Mouse (Mus musculus) hindbrain, embryonic 11.5 days (tissue): ENCODE results near the gene Dusp7. TPM values are rescaled to one million over a fixed set of nuclear protein-coding genes. Genes with fewer than 3 reads are reported as not detected.
A peak's percentile ranks its signal among the peaks of the same experiment; 100 is the strongest.

Experiments
- ATAC-seq: fragments of 200-750 bp; cut with Nextera tagmentation; 2 replicates; pipeline ENCODE4 v1.8.0; 2017; ENCODE audit warnings: mild to moderate bottlenecking, moderate TSS enrichment, moderate library complexity; ENCODE audit not compliant: low FRiP score
- DNase-seq: peaks from one replicate; pipeline ENCODE4 v3.0.0-alpha.2; 2015; ENCODE audit warnings: low spot score
- H3K27ac ChIP-seq: fragments of 300-500 bp; sonication (generic); 2 replicates; pipeline ENCODE4 v1.5.1; 2014; ENCODE audit warnings: mild to moderate bottlenecking, low read depth, low read length
- H3K27me3 ChIP-seq: fragments of 300-500 bp; sonication (generic); 2 replicates; pipeline ENCODE4 v1.6.1; 2014; ENCODE audit warnings: mild to moderate bottlenecking, low read length, moderate library complexity, mixed read lengths; ENCODE audit not compliant: control insufficient read depth, insufficient read depth
- H3K36me3 ChIP-seq: fragments of 300-500 bp; sonication (generic); 2 replicates; pipeline ENCODE4 v1.6.1; 2014; ENCODE audit warnings: mild to moderate bottlenecking, low read length, moderate library complexity, mixed read lengths; ENCODE audit not compliant: control insufficient read depth, insufficient read depth
- H3K4me1 ChIP-seq: fragments of 300-500 bp; sonication (generic); replicated peaks from 2 replicates; pipeline ENCODE4 v1.6.1; 2014; ENCODE audit warnings: low read length, mixed read lengths; ENCODE audit not compliant: control insufficient read depth, insufficient read depth
- H3K4me2 ChIP-seq: fragments of 300-500 bp; sonication (generic); replicated peaks from 2 replicates; pipeline ENCODE4 v1.6.1; 2014; ENCODE audit warnings: mild to moderate bottlenecking, low read depth, low read length
- H3K4me3 ChIP-seq: fragments of 300-500 bp; sonication (generic); 2 replicates; pipeline ENCODE4 v1.5.1; 2014; ENCODE audit warnings: low read depth, low read length
- H3K9ac ChIP-seq: fragments of 300-500 bp; sonication (generic); 2 replicates; pipeline ENCODE4 v1.6.1; 2014; ENCODE audit warnings: low read depth, low read length
- H3K9me3 ChIP-seq: fragments of 300-500 bp; sonication (generic); 2 replicates; pipeline ENCODE4 v1.6.1; 2016; ENCODE audit warnings: low read length; ENCODE audit not compliant: control insufficient read depth
- WGBS: fragments of 180-500 bp; shearing (Covaris S2); extraction: QIAGEN DNeasy Blood & Tissue Kit; methylation state at CpG from one replicate; pipeline ENCODE4 v1.1.7; 2014; 5-methylcytosine and 5-hydroxymethylcytosine counted together
- polyA plus RNA-seq: library from polyadenylated mRNA; unstranded; fragments of >200 nt; fragmentation: Nextera tagmentation; extraction: Ambion mirVana; gene quantifications from 2 replicates; pipeline ENCODE4 v1.2.1, GENCODE M21; 2014

Dusp7 gene
- polyA plus RNA-seq, 1 experiment from 2014 or later, result 25.0 TPM

- ATAC-seq, result no peak
- 74% methylated on average over 3 of the region's 3 CpGs for whole genome bisulfite sequencing
- DNase-seq, result no peak
- no peaks in the 10 kb centered on the region for H3K27me3 ChIP-seq
- H3K9ac ChIP-seq, result no peak overlapping the region
- no peak overlapping the region for H3K4me3 ChIP-seq
- no peaks in the 10 kb centered on the region for H3K4me1 ChIP-seq
- H3K4me2 ChIP-seq, result no peak overlapping the region
- no peaks in the 10 kb centered on the region for H3K9me3 ChIP-seq
- H3K36me3 ChIP-seq, result no peaks in the 10 kb centered on the region
- no peak overlapping the region for H3K27ac ChIP-seq
These were observed 11.3 kb upstream of the Dusp7 start for GRCm38 (mm10) chr9:106357167-106357566.

- Histone ChIP-seq H3K4me2 (no peak overlapping the region), H3K27ac (no peak overlapping the region), H3K9me3 (no peaks in the 10 kb centered on the region), H3K36me3 (no peaks in the 10 kb centered on the region), H3K9ac (no peak overlapping the region), H3K4me1 (no peaks in the 10 kb centered on the region), H3K27me3 (no peaks in the 10 kb centered on the region), H3K4me3 (no peak overlapping the region)
- no peak for ATAC-seq
- no peak for DNase-seq
- WGBS, result 59% methylated on average over 6 of the region's 6 CpGs
These were observed 9.1 kb upstream of the Dusp7 start for GRCm38 (mm10) chr9:106359297-106359696.

- no peak overlapping the region for H3K4me3 ChIP-seq
- H3K27ac ChIP-seq, result no peak overlapping the region
- no peaks in the 10 kb centered on the region for H3K4me1 ChIP-seq
- 91% methylated on average over 6 of the region's 6 CpGs for WGBS
- no peak overlapping the region for H3K4me2 ChIP-seq
- H3K27me3 ChIP-seq, result no peaks in the 10 kb centered on the region
- ATAC-seq, result no peak
- no peak for DNase-seq
- no peaks in the 10 kb centered on the region for H3K36me3 ChIP-seq
- no peak overlapping the region for H3K9ac ChIP-seq
- H3K9me3 ChIP-seq, result no peaks in the 10 kb centered on the region
These were observed 7.3 kb upstream of the Dusp7 start for GRCm38 (mm10) chr9:106361140-106361539.

- H3K4me2 ChIP-seq, result no peak overlapping the region
- no peak overlapping the region for H3K4me3 ChIP-seq
- H3K9me3 ChIP-seq, result no peaks in the 10 kb centered on the region
- WGBS, result 74% methylated on average over 7 of the region's 7 CpGs
- DNase-seq, result no peak
- H3K27ac ChIP-seq, result no peak overlapping the region
- H3K4me1 ChIP-seq, result peaks cover 9% of the 10 kb centered on the region
- H3K9ac ChIP-seq, result no peak overlapping the region
- ATAC-seq, result no peak
- no peaks in the 10 kb centered on the region for H3K27me3 ChIP-seq
- H3K36me3 ChIP-seq, result no peaks in the 10 kb centered on the region
These were observed 3.1 kb upstream of the Dusp7 start for GRCm38 (mm10) chr9:106365333-106365732.

DNA sequence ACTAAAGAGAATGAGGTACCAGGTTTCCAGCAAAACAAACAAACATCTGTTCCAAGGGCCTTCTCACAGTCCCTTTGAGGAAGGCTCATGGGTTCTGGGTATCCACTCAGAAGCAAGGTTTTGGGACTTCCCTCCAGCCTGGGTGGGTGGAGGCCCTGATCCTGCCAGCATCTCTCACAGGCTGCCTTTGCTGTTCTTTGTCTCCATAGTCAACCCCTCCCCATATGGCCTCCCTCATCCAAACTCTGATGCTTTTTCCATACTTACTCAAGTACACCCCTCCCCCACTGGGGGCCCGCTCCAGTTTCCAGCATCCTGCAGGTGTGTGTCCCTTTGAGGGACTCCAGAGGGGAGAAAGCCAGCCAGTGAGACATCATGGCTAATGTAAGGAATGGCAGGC lies 2.2 kb upstream of the Dusp7 start:
- WGBS, result 38% methylated on average over 1 of the region's 1 CpGs
- H3K4me3 ChIP-seq, result no peak overlapping the region
- H3K27me3 ChIP-seq, result no peaks in the 10 kb centered on the region
- no peak overlapping the region for H3K9ac ChIP-seq
- ATAC-seq (no peak), DNase-seq (no peak)
- H3K4me1 ChIP-seq, result peaks cover 9% of the 10 kb centered on the region
- H3K4me2 ChIP-seq, result no peak overlapping the region
- H3K36me3 ChIP-seq, result no peaks in the 10 kb centered on the region
- no peaks in the 10 kb centered on the region for H3K9me3 ChIP-seq
- no peak overlapping the region for H3K27ac ChIP-seq

DNA sequence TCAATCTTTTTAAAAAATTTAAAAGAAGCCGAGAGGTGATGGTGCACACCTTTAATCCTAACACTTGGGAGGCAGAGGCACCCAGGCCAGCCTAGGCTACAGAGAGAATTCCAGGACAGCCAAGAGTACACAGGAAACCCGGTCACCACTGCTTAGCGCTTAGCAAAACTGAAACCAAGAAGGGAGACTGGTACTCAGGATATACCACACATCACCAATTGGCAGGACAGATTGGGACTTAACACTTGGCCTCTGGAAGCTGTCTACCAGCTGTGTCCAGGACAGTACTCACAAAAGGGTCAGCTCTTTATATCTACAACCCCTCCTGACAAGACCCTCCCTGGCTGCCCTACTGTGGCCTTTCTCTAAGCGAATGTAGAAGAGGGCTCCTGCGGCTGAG lies 1.4 kb upstream of the Dusp7 start:
- H3K36me3 ChIP-seq, result no peaks in the 10 kb centered on the region
- H3K9me3 ChIP-seq, result no peaks in the 10 kb centered on the region
- 23% methylated on average over 5 of the region's 5 CpGs for WGBS
- peak overlapping the region; percentile 59 for H3K4me3 ChIP-seq
- no peaks in the 10 kb centered on the region for H3K27me3 ChIP-seq
- H3K4me1 ChIP-seq, result peaks cover 13% of the 10 kb centered on the region
- no peak for ATAC-seq
- H3K9ac ChIP-seq, result peak overlapping the region; percentile 57
- H3K4me2 ChIP-seq, result peak overlapping the region; percentile 97
- DNase-seq, result no peak
- peak overlapping the region; percentile 94; the same call in 1 of the 2 replicates for H3K27ac ChIP-seq

DNA sequence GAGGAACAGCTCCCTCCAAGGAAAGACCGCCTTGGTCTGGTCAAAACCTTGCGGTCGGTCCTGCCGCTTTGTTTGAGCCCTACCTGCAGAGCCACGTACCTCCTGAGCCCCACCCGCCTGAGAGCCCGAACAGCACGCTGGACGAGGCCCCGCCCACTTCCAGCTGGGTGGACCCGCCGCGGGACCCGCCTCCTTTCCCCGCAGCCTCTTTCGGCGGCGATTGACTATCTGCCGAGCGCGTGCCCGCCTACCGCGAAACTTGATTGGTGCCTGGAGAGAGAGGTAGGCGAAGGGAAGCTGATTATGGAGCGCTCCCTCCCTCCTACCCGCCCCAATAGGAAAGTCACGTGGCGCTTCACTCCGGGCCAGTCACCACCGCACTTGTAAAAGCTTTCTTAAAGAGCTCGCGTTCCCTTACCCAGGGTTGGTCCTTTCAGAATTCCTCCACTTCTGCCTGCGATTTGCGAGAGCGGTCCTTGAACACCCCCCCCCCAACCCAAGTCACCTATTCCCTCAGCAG lies 780 bp upstream of the Dusp7 start:
- DNase-seq, result peak; percentile 97
- H3K36me3 ChIP-seq, result no peaks in the 10 kb centered on the region
- H3K4me3 ChIP-seq, result peak overlapping the region; percentile 59
- no peaks in the 10 kb centered on the region for H3K27me3 ChIP-seq
- peak overlapping the region; percentile 97 for H3K4me2 ChIP-seq
- no peaks in the 10 kb centered on the region for H3K9me3 ChIP-seq
- peak overlapping the region; percentile 80 for H3K9ac ChIP-seq
- H3K4me1 ChIP-seq, result peaks cover 13% of the 10 kb centered on the region
- peak; percentile 92 for ATAC-seq
- WGBS, result under 1% methylated on average over 36 of the region's 36 CpGs
- H3K27ac ChIP-seq, result peak overlapping the region; percentile 94

- Histone ChIP-seq H3K4me1 (peaks cover 13% of the 10 kb centered on the region), H3K4me3 (peak overlapping the region; percentile 59), H3K27ac (peak overlapping the region; percentile 94), H3K4me2 (peak overlapping the region; percentile 97), H3K9ac (peak overlapping the region; percentile 80), H3K36me3 (peaks cover 2% of the 10 kb centered on the region; the same call in 1 of the 2 replicates), H3K27me3 (no peaks in the 10 kb centered on the region), H3K9me3 (no peaks in the 10 kb centered on the region)
- DNase-seq, result peak; percentile 80
- under 1% methylated on average over 53 of the region's 72 CpGs for WGBS
- ATAC-seq, result peak; percentile 21
These were observed 534 bp downstream of the Dusp7 start for GRCm38 (mm10) chr9:106368831-106369501.
